Mouse (Mus musculus) T-helper 1 cell (primary cell): ENCODE data around the gene Gm49325.

Experiments used
- in situ Hi-C: fragments of 300-600 bp; cut with MboI, MseI; formaldehyde crosslinking; loops from one replicate; pipeline ENCODE4 v1.15.1; 2025; ENCODE audit warnings: high pct_unique_total_duplicates

The Gm49325 gene

DNA sequence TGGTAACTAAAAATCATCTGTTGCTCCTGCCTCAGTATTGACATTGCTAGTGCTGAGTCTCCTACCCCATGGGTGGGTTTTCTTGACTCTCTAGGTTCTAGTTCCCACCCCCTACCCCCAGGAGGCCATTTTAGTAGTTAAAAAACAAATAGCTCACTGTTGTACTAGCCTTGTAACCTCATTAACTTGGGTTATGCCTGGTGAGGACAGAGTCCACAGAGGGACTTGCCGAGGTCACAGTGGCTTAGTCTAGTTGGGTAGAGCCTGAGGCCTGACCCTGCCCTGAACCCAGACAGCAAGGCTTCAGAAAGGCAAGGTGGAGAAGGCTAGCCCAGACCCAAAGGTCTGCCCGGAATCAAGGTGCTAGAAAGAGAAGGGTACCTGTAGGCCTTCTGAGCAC is 18.0 kb upstream of the Gm49325 start:
- in situ Hi-C loops: no loop called here

GRCm38 (mm10) chr10:77589117-77589516 is 16.9 kb upstream of the Gm49325 start:
- in situ Hi-C loops: no loop called here

DNA sequence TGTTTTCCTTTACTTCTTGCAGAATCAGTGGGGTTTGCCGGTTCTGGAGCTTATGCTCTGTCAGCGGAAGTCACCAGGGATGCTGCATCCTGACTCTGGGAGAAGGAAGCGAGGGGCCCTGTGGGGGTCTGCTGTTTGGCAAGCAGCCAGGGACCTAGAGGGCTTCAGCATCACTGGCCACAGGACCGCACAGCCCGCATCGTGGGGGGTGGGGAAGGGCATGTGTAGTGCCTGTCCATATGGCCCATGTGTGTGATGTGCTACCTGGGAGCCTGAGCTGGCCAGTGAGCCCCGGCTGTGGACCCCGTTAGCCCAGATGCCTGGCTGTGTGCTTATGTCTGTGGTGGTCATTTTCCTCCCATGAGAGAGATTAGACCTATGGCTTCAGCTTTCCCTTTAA is 16.2 kb upstream of the Gm49325 start:
- in situ Hi-C loops: no loop called here

DNA sequence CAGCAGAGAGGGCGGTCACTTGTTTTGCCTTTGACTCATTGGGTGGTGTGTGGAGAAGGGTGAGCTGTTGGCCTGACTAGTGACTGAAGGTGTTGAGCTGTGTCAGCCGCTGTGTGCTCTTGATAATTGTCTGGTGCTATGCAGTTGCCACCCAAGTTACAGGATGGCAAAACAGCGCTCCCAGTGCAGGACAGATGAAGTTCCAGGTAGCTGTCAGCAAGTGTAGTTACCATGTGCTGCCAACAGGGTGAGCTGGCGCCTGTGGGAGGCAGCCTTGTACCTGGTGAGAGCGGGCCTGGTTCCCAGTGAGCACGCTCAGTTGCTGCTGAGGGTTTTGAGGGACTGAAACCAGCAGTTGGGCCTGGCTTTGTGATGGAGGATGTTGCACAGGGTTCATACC is 15.2 kb upstream of the Gm49325 start:
- in situ Hi-C loops: no loop called here

DNA sequence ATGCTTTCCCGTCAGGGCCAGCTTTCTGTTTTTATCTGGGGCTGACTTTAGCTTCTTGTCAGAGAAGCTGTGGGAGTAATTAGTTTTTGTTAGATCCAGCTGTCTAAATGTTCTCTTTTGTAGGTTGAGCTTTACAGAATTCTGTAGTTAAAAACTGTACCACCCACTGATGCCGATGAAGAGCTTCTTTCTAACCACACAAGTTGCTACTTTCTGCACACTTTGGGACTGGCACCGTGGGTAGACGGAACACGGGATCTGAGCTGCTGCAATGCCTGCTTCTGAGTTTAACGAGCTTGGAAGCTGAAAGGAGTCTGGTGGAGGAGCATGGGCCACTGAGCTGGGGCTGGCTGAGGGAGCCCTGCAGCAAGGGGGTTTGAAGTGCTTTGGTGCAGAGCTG is 14.5 kb upstream of the Gm49325 start:
- in situ Hi-C loops: no loop called here

GRCm38 (mm10) chr10:77596060-77596459 is 9.9 kb upstream of the Gm49325 start:
- in situ Hi-C loops: no loop called here

DNA sequence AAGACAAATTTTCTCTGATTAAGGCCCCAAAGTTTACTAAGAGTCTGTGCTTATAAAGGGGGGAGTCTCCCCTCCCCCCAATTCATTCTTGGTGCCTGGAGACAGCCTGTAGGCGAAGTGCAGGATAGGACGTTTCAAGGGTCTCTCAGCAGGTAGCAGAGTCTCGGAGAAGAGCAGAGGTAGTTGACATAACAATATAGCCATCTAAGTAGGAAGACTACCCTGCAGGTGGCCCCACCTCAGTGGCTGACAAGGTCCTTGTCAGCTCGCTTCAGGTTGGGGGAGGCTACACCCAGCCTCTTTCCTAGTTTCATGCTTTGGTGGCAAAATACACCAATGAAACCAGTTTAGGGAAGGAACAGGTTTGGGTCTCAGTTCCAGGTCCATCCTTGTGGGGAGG is 3.0 kb upstream of the Gm49325 start:
- in situ Hi-C loops: no loop called here

DNA sequence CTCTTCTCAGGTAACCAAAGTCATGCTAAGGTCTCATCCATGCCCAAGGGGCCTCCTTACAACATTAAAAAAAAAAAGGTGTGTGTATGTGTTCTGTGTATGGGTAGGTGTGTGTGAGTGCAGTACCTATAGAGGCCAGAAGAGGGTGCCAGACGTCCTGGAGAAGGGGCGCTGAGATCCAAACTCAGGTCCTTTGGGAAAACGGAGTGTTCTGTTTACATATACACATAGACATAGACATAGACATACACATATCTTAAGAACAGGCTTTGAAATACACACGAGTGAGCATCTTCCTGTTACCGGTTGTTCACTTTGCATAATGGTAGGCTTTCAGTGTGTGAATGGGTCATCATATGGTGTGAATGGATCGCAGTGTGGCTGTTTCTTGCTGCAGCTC is 1.9 kb upstream of the Gm49325 start:
- in situ Hi-C loops: no loop called here

DNA sequence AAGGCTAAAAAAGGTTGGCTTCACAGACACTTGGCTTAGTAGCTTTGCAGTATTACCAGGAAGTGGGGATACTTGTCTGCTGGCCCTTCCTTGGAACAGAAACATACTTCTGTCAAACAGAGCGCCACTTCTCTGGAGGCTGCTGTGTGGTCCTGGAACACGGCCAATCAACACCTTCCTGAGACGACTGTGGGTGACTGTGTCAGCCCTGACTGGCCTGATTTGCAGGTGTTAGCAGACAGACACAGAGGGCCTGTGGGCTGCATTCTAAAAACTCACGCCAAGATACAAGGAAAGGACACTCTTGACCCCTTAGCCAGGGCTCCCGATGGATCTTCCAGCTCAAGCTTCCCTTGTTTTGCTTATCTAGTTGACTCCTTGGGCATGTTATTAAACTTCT is 1.0 kb upstream of the Gm49325 start:
- in situ Hi-C loops: no loop called here

GRCm38 (mm10) chr10:77605368-77605767 is 629 bp upstream of the Gm49325 start:
- in situ Hi-C loops: no loop called here

GRCm38 (mm10) chr10:77606855-77607254 is 858 bp downstream of the Gm49325 start:
- in situ Hi-C loops: no loop called here

DNA sequence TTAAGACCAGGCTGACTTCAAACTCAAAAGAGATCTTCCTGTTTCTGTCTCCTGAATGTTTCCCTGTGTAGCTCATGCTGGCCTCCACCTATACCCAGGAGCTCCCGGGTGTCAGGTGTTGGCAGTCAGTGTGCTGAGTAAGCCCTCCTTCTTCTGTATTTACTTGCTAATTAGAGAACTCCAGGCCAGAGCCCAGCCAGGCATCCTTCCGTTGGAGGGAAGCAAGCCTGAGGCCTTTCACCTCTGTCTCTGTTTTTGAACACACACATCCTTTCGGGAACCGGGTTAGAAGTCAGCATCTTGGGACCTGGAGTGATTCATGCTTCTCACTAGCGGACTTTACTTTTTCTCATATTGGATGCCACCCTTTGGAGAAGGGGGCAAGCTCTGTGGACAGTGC is 1.4 kb downstream of the Gm49325 start:
- in situ Hi-C loops: no loop called here

DNA sequence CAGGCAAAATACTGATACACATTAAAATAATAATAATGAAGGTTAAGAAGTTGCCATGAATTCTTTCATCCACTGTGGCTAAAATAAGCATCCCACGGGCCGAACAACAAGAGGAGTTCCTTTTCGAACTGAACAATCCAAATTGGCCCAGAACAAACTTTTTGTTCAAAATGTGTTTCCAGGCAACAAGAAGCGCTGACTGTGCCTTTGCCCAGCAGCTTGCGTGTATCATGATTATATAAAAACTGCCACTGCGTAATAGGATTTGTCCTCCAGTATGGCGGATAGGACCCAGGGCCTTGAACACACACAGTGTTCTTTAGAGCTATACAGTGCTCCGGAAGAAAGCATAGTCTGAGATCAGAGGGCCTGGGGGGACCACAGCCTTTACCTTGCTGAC is 2.6 kb downstream of the Gm49325 start:
- in situ Hi-C loops: no loop called here

DNA sequence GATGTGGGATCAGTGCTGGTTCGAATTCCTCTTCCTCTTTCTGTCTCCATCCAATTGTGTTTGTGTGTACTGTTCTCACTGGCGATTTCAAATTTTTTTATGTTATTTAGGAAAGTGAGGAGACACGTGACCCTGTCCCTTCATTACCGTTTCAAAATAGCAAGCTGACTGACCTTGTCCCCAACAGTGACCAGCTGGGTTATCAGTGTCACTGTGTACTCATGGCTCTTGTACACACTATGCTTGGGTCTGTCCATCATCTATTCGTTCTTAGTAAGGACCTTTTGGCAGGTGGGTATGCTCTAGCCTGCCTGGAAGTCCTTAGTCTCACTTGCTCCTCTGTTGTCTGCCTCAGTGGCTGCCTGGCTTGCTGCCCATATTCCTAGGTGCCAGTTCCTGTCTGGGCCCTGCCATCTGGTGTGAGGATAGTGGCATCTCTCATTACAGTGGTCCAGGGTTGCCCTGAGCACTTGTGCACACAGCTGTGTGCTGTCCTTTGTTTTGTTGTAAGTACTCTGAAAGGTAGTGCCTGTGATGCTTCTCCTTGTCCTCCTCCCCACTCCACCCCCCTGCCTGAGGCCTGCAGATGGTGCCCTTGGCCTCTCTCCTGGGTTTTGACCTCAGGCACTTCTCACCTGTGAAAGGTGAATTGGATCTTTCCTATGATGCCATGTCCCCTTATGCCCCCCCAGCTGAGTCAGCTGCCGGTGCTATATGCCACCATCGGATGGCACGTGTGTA is 4.4 kb downstream of the Gm49325 start:
- in situ Hi-C loops: loop anchor here (5.0 kb wide), 1 partner anchor 1263 kb away; the partner anchor contains the start of gene Dip2a

GRCm38 (mm10) chr10:77613409-77613808 is 7.4 kb downstream of the Gm49325 start:
- in situ Hi-C loops: loop anchor here (5.0 kb wide), 1 partner anchor 1266 kb away; the partner anchor contains the start of gene Dip2a

DNA sequence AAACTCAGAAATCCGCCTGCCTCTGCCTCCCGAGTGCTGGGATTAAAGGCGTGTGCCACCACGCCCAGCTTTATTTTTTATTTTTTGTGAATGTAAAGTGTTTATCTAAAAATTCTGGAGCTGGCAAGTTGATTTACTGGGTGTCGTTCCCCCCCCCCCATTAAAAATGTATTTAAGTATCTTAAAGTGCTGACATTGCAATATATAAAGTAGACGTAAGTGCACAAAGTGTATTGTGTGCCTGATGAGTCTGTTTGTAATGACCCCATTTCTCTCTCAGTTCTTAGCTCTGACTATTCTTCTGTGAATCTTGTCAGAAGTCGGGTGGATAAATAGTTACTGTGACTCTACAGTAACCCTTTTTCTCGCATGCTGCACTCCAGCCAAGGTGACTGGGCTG is 9.7 kb downstream of the Gm49325 start:
- in situ Hi-C loops: no loop called here

DNA sequence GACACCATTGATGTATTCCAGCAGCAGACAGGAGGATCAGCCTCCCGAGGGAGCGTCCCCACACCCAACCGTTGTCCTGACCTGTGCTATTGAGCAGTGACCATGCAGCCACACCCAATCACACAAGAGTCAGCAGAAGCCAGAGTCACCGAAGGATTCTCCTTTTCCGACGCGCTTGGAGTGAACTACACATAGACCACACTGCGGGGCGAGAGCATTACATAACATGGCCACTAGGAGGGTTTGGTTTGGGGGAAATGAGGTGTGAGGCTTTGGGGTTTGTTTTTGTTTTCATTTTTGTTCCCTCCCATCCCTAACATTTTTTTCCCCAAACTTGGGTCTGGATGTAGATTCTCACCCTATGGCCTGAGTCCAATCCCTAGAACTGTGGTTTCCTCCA is 10.2 kb downstream of the Gm49325 start:
- in situ Hi-C loops: no loop called here

- in situ Hi-C loops: no loop called here
These were observed 10.9 kb downstream of the Gm49325 start for GRCm38 (mm10) chr10:77616926-77617325.

DNA sequence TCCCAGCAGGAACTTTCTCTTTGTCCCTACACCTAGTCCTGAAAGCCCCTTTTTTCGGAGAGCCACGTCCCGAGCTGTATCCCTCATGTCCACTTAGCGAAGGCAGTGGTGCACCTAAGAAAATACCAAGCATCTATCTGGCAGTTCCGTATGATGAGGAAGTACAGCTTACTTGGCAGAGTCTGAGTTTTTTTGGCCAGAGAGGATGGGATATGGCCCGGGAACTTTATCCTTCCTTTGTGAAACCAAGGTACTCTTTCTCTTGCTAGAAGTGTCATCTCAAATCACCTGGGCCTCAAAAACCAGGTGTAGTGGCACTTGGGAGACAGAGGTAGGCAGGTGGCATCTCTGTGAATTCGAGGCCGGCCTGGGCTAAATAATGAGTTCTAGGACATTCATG is 15.5 kb downstream of the Gm49325 start:
- in situ Hi-C loops: loop anchor here (5.0 kb wide), 1 partner anchor 104 kb away; the partner anchor contains the start of gene Fam207a

DNA sequence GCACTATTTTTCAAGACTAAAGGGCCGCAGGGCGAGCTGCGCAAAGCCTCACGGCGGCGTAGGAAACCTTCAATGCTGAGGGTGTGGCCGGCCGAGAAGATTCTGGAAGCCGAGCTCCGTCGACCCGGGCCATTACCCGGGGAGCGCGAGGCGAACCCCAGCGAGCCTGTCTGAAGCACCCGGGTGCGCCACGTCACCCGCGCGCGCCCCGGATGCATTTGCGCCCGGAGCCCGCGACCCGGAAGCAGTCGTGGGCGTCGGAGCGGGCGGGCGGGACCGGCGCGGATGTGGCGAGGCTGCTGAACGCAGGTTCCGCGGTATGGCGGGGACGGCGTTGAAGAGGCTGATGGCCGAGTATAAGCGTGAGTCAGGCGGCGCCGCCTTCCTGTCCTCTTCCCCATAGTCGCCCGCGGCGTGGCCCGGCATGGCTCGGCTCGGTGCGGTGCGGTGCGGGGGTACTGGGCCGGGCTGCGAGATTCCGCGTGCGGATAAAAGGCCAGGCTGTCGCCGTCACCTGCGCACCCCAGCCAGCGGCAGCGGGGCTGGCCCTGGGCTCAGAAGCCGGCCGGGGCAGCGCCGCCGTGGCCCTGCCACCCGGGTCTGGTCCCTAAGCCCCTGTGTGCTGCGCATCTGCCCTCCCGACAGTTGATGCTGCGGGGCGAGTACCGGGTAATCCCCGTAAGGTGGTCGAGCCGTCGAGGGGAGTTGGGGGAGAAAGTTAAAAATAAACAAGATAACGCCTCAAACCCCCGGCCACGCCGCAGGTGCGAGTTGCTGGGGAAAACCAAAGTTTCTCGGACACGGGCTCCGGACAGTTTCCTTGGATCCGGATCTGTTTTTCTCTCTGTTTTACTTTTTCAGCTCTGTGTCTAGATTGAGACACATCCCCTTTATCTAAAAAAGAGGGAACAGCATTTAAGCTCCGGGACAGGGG is 16.3 kb downstream of the Gm49325 start, which contains the start of gene Ube2g2:
TSS of gene Ube2g2 (plus strand) at position 221 of the 934 bp plus-strand sequence.
- in situ Hi-C loops: loop anchor here (5.0 kb wide), 1 partner anchor 105 kb away; the partner anchor contains the start of gene Fam207a

GRCm38 (mm10) chr10:77623069-77623492 is 17.1 kb downstream of the Gm49325 start:
- in situ Hi-C loops: loop anchor here (5.0 kb wide), 1 partner anchor 106 kb away; the partner anchor contains the start of gene Fam207a
